Mouse (Mus musculus): ENCODE data around the gene 6820408C15Rik. TPM values are rescaled to one million over a fixed set of nuclear protein-coding genes. Genes with fewer than 3 reads are reported as not detected.

The 6820408C15Rik gene
- polyA plus RNA-seq, 1 experiment from 2014 or later = 2.0 TPM

GRCm38 (mm10) chr2:152395271-152395920 is 20.0 kb upstream of the 6820408C15Rik start:
- no peak for ATAC-seq (ENCODE audit: low FRiP score)
- Histone ChIP-seq H3K9me3 (replicated peaks) (no peaks in the 10 kb centered on the region), H3K4me2 (replicated peaks) (peak overlapping the region; percentile 76), H3K9ac (peak overlapping the region; percentile 98), H3K4me3 (peak overlapping the region; percentile 90), H3K27ac (peak overlapping the region; percentile 100), H3K36me3 (peaks cover 13% of the 10 kb centered on the region; the same call in 1 of the 2 replicates), H3K4me1 (peaks cover 43% of the 10 kb centered on the region), H3K27me3 (no peaks in the 10 kb centered on the region)
- 28% methylated on average over 13 of the region's 13 CpGs for WGBS

GRCm38 (mm10) chr2:152396110-152397003 is 19.0 kb upstream of the 6820408C15Rik start:
- peak overlapping the region; percentile 76 for H3K4me2 ChIP-seq (replicated peaks)
- H3K9ac ChIP-seq = peak overlapping the region; percentile 98
- under 1% methylated on average over 42 of the region's 46 CpGs for WGBS
- H3K4me1 ChIP-seq = peaks cover 44% of the 10 kb centered on the region
- no peaks in the 10 kb centered on the region for H3K27me3 ChIP-seq
- H3K4me3 ChIP-seq = peak overlapping the region; percentile 90
- ATAC-seq (ENCODE audit: low FRiP score) = peak; percentile 70
- H3K27ac ChIP-seq = peak overlapping the region; percentile 100
- H3K36me3 ChIP-seq = peaks cover 13% of the 10 kb centered on the region; the same call in 1 of the 2 replicates
- no peaks in the 10 kb centered on the region for H3K9me3 ChIP-seq (replicated peaks)

- Histone ChIP-seq H3K4me3 (peak overlapping the region; percentile 90), H3K4me2 (replicated peaks) (peak overlapping the region; percentile 76), H3K36me3 (peaks cover 13% of the 10 kb centered on the region; the same call in 1 of the 2 replicates), H3K9ac (peak overlapping the region; percentile 98), H3K27me3 (no peaks in the 10 kb centered on the region), H3K27ac (peak overlapping the region; percentile 100), H3K9me3 (replicated peaks) (no peaks in the 10 kb centered on the region), H3K4me1 (peaks cover 44% of the 10 kb centered on the region)
- WGBS = under 1% methylated on average over 54 of the region's 77 CpGs
- peak; percentile 4 for ATAC-seq (ENCODE audit: low FRiP score)
These were observed 18.3 kb upstream of the 6820408C15Rik start for GRCm38 (mm10) chr2:152397004-152397589.

- Histone ChIP-seq H3K36me3 (peaks cover 13% of the 10 kb centered on the region; the same call in 1 of the 2 replicates), H3K27ac (peak within 1 kb of the TSS; percentile 100), H3K4me1 (peaks cover 44% of the 10 kb centered on the region), H3K4me3 (peak within 1 kb of the TSS; percentile 90), H3K9me3 (replicated peaks) (no peaks in the 10 kb centered on the region), H3K4me2 (replicated peaks) (peak within 1 kb of the TSS; percentile 76), H3K9ac (peak within 1 kb of the TSS; percentile 98), H3K27me3 (no peaks in the 10 kb centered on the region)
- peak; percentile 73 for ATAC-seq (ENCODE audit: low FRiP score)
- WGBS = under 1% methylated on average over 47 of the region's 104 CpGs
These were observed 17.5 kb upstream of the 6820408C15Rik start, which contains the start of gene Sox12 for GRCm38 (mm10) chr2:152397680-152398435. Gene Sox12, minus strand, starts transcription at chr2:152398063.

GRCm38 (mm10) chr2:152398691-152399090 is 16.7 kb upstream of the 6820408C15Rik start:
- peak overlapping the region; percentile 90 for H3K4me3 ChIP-seq
- peak overlapping the region; percentile 76 for H3K4me2 ChIP-seq (replicated peaks)
- peak; percentile 76 for ATAC-seq (ENCODE audit: low FRiP score)
- 0% methylated on average over 38 of the region's 38 CpGs for WGBS
- H3K4me1 ChIP-seq = peaks cover 38% of the 10 kb centered on the region
- H3K36me3 ChIP-seq = peaks cover 9% of the 10 kb centered on the region; the same call in 1 of the 2 replicates
- peak overlapping the region; percentile 98 for H3K9ac ChIP-seq
- H3K9me3 ChIP-seq (replicated peaks) = no peaks in the 10 kb centered on the region
- no peaks in the 10 kb centered on the region for H3K27me3 ChIP-seq
- peak overlapping the region; percentile 100 for H3K27ac ChIP-seq

DNA sequence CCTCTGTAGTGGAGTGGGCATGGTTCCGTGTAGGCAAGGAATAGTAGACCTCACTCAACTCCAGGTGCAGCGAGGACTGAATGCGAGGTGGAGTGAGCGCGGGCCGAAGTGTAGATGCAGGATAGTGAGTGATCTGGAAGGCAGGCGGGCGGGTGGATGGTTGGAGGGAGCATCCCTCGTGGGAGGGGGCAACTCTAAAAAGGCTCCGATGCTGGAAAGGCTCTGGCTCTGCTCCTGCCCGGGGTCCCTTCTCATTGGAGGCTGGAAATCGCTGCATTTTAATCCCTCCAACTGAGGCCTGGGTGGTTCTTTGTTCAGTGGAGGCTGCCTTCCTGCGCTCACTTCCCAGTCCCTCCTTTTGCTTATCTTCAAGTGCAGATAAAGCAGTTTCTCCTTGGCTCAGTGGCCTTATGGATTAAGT is 16.3 kb upstream of the 6820408C15Rik start:
- peak overlapping the region; percentile 100 for H3K27ac ChIP-seq
- WGBS = 2% methylated on average over 13 of the region's 13 CpGs
- ATAC-seq (ENCODE audit: low FRiP score) = no peak; the same call in none of the 2 replicates
- H3K4me2 ChIP-seq (replicated peaks) = peak overlapping the region; percentile 76
- no peaks in the 10 kb centered on the region for H3K9me3 ChIP-seq (replicated peaks)
- H3K9ac ChIP-seq = peak overlapping the region; percentile 98
- H3K36me3 ChIP-seq = peaks cover 7% of the 10 kb centered on the region; the same call in 1 of the 2 replicates
- H3K27me3 ChIP-seq = no peaks in the 10 kb centered on the region
- peak overlapping the region; percentile 90 for H3K4me3 ChIP-seq
- peaks cover 33% of the 10 kb centered on the region for H3K4me1 ChIP-seq

DNA sequence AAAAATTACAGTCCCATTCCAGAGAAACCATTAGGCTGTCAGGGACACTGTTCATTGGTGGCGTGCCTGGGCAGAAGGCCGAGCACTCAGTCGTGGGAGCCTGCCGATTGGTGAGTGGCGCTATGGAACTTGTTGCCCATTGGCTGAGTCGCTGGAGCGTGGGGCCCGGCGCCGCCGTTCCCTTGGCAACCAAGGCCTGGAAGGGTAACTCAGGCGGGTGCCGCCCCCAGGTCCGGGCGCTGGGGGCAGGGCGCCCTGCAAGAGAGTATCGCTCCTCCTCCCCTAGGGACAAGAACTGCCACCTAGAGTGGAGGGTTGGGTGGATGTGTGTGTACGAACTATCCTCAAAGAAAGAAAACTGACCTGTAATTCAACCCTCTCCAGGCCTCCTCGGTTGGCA is 9.3 kb upstream of the 6820408C15Rik start:
- Histone ChIP-seq H3K36me3 (no peaks in the 10 kb centered on the region), H3K4me3 (peak overlapping the region; percentile 31), H3K9me3 (replicated peaks) (no peaks in the 10 kb centered on the region), H3K9ac (peak overlapping the region; percentile 40; the same call in 1 of the 2 replicates), H3K4me1 (peaks cover 34% of the 10 kb centered on the region), H3K27ac (peak overlapping the region; percentile 79), H3K4me2 (replicated peaks) (peak overlapping the region; percentile 62), H3K27me3 (no peaks in the 10 kb centered on the region)
- 1% methylated on average over 19 of the region's 19 CpGs for WGBS
- ATAC-seq (ENCODE audit: low FRiP score) = peak; percentile 95

DNA sequence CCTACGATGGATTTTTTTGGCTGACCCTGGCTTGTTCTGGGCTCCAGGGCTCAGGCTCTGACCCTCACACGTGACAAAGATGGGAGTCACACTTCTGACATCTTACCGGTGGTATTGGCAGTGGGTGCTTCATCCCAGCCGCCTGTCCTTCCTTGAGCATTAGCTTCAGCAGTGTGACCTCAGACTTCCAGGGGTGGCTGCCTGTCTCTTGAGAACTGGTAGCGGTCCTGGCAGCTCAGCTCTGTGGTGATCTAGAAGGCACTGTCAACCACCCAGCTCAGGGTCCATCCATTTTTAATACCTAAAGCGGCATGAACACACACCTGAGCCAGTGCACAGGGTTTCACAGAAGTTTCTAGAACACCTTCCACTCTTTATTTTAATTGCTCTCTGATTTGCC is 5.6 kb upstream of the 6820408C15Rik start:
- H3K4me3 ChIP-seq = no peak overlapping the region
- no peaks in the 10 kb centered on the region for H3K9me3 ChIP-seq (replicated peaks)
- no peak for ATAC-seq (ENCODE audit: low FRiP score)
- 75% methylated on average over 6 of the region's 6 CpGs for WGBS
- peak overlapping the region; percentile 97 for H3K27ac ChIP-seq
- no peak overlapping the region for H3K4me2 ChIP-seq (replicated peaks)
- no peaks in the 10 kb centered on the region for H3K27me3 ChIP-seq
- H3K36me3 ChIP-seq = no peaks in the 10 kb centered on the region
- H3K9ac ChIP-seq = 0 out of 2 replicates have a peak overlapping the region, but pooled peaks have one; percentile 27
- H3K4me1 ChIP-seq = peaks cover 53% of the 10 kb centered on the region

GRCm38 (mm10) chr2:152410971-152411371 is 4.4 kb upstream of the 6820408C15Rik start:
- H3K9ac ChIP-seq = peak overlapping the region; percentile 56
- ATAC-seq (ENCODE audit: low FRiP score) = peak; percentile 72
- H3K27ac ChIP-seq = peak overlapping the region; percentile 97
- peak overlapping the region; percentile 95 for H3K4me3 ChIP-seq
- WGBS = 2% methylated on average over 15 of the region's 15 CpGs
- no peaks in the 10 kb centered on the region for H3K27me3 ChIP-seq
- peaks cover 53% of the 10 kb centered on the region for H3K4me1 ChIP-seq
- peak overlapping the region; percentile 84 for H3K4me2 ChIP-seq (replicated peaks)
- H3K36me3 ChIP-seq = no peaks in the 10 kb centered on the region
- H3K9me3 ChIP-seq (replicated peaks) = 0 out of 2 replicates have a peak, but pooled peaks cover under 1% of the 10 kb centered on the region

DNA sequence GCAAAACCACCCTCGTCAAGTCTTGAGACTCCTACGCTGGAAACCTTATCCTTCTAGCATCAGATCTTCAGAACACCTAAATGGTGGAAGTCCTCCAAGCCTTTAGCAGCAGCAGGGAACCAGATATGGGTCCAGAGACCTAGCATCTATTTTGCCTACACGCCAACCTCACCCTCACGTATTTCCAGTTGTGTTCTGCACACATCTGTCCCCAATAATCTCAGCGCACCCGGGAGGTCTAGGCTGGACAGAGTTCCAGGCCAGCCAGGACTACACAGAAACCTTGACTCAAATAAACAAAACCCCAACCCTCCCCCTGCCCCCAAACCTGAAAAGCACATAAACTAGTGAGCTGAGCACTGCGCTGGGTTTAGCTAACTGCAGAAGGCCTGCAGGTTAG is 3.9 kb upstream of the 6820408C15Rik start:
- H3K27ac ChIP-seq = peak overlapping the region; percentile 97
- WGBS = 2% methylated on average over 7 of the region's 7 CpGs
- no peaks in the 10 kb centered on the region for H3K27me3 ChIP-seq
- H3K9me3 ChIP-seq (replicated peaks) = 0 out of 2 replicates have a peak, but pooled peaks cover 3% of the 10 kb centered on the region
- peak overlapping the region; percentile 56 for H3K9ac ChIP-seq
- ATAC-seq (ENCODE audit: low FRiP score) = peak; percentile 0; the same call in 1 of the 2 replicates
- no peaks in the 10 kb centered on the region for H3K36me3 ChIP-seq
- peak overlapping the region; percentile 95 for H3K4me3 ChIP-seq
- peaks cover 49% of the 10 kb centered on the region for H3K4me1 ChIP-seq
- peak overlapping the region; percentile 84 for H3K4me2 ChIP-seq (replicated peaks)

- WGBS = 3% methylated on average over 15 of the region's 15 CpGs
- Histone ChIP-seq H3K4me3 (peak overlapping the region; percentile 95), H3K9me3 (replicated peaks) (0 out of 2 replicates have a peak, but pooled peaks cover 3% of the 10 kb centered on the region), H3K27me3 (no peaks in the 10 kb centered on the region), H3K36me3 (no peaks in the 10 kb centered on the region), H3K4me2 (replicated peaks) (peak overlapping the region; percentile 84), H3K9ac (peak overlapping the region; percentile 97), H3K27ac (peak overlapping the region; percentile 97), H3K4me1 (peaks cover 46% of the 10 kb centered on the region)
- no peak for ATAC-seq (ENCODE audit: low FRiP score)
These were observed 2.7 kb upstream of the 6820408C15Rik start for GRCm38 (mm10) chr2:152412526-152413157.
